Mouse (Mus musculus) CH12.LX (cell line): Measurements from ENCODE around the gene Trim9. TPM values are rescaled to one million over a fixed set of nuclear protein-coding genes. Genes with fewer than 3 reads are reported as not detected.

ENCODE experiments used
- DNase-seq: peaks from one replicate; pipeline ENCODE4 v3.0.0-alpha.2; 2013; ENCODE audit errors: extremely low read depth
- H3K27ac ChIP-seq: 2 replicates; pipeline ENCODE4 v1.5.1; 2012; ENCODE audit warnings: low read depth, mild to moderate bottlenecking, control low read depth, moderate library complexity; ENCODE audit not compliant: insufficient read depth
- H3K27me3 ChIP-seq: replicated peaks from 2 replicates; pipeline ENCODE3; 2012; ENCODE audit warnings: inconsistent platforms
- H3K36me3 ChIP-seq, 2 experiments: replicated peaks in 1 of 2; 2 replicates each; pipeline versions ENCODE3 to v1.6.1; 2012; ENCODE audit warnings: inconsistent platforms in 1 of 2, low read length in 1 of 2, mild to moderate bottlenecking in 1 of 2, mixed read lengths in 1 of 2, moderate library complexity in 1 of 2; ENCODE audit not compliant: control insufficient read depth in 1 of 2, insufficient read depth in 1 of 2
- H3K4me1 ChIP-seq, 2 experiments: 2 replicates each; pipeline ENCODE4 v1.6.1; 2012; ENCODE audit warnings: inconsistent platforms in 1 of 2, moderate library complexity in 1 of 2; ENCODE audit not compliant: insufficient read depth in 2 of 2, control insufficient read depth in 1 of 2
- H3K4me2 ChIP-seq: 2 replicates; pipeline ENCODE4 v1.6.1; 2012; ENCODE audit warnings: low read depth, mild to moderate bottlenecking, control low read depth; ENCODE audit not compliant: poor library complexity, insufficient read depth, severe bottlenecking
- H3K4me3 ChIP-seq, 3 experiments: fragments of 150-350 bp in 1 of 3; sonication (generic) in 1 of 3; replicated peaks in 1 of 3; 2 replicates each; pipeline versions ENCODE3 to v1.5.1; 2011 to 2012; ENCODE audit warnings: low read depth in 2 of 3, low read length in 2 of 3, mild to moderate bottlenecking in 2 of 3, moderate library complexity in 2 of 3, control low read depth in 1 of 3, improper control_type of control experiment in 1 of 3, inconsistent platforms in 1 of 3, mixed read lengths in 1 of 3; ENCODE audit not compliant: poor library complexity in 1 of 3
- H3K79me2 ChIP-seq: replicated peaks from 2 replicates; pipeline ENCODE4 v1.6.1; 2012; ENCODE audit warnings: mild to moderate bottlenecking, moderate library complexity; ENCODE audit not compliant: control insufficient read depth, poor library complexity, insufficient read depth, severe bottlenecking; ENCODE audit errors: extremely low read depth
- H3K9ac ChIP-seq: 2 replicates; pipeline ENCODE4 v1.6.1; 2012; ENCODE audit warnings: low read depth, mild to moderate bottlenecking, control low read depth, moderate library complexity; ENCODE audit not compliant: insufficient read depth
- H3K9me3 ChIP-seq: replicated peaks from 2 replicates; pipeline ENCODE3; 2012; ENCODE audit warnings: low read length, inconsistent platforms, mixed read lengths
- CHD1 ChIP-seq: IDR thresholded peaks from 2 replicates; pipeline ENCODE4 v1.6.1; 2012; ENCODE audit warnings: low read depth, low read length, improper control_type of control experiment, inconsistent platforms
- CHD2 ChIP-seq: IDR thresholded peaks from 2 replicates; pipeline ENCODE4 v1.6.1; 2011; ENCODE audit warnings: low read length, improper control_type of control experiment
- EP300 ChIP-seq: IDR thresholded peaks from 2 replicates; pipeline ENCODE4 v1.6.1; 2011; ENCODE audit warnings: low read length, improper control_type of control experiment
- ETS1 ChIP-seq: conservative IDR thresholded peaks from 2 replicates; pipeline ENCODE4 v1.6.1; 2012; ENCODE audit warnings: low read depth, mild to moderate bottlenecking, inconsistent platforms, low read length, improper control_type of control experiment, moderate library complexity
- IRF4 ChIP-seq: IDR thresholded peaks from 2 replicates; pipeline ENCODE4 v1.6.1; 2014; ENCODE audit warnings: low read depth, mild to moderate bottlenecking, inconsistent platforms, low read length, improper control_type of control experiment
- JUN ChIP-seq: IDR thresholded peaks from 2 replicates; pipeline ENCODE4 v1.6.1; 2011; ENCODE audit warnings: low read depth, mild to moderate bottlenecking, low read length, improper control_type of control experiment, moderate library complexity; ENCODE audit not compliant: insufficient read depth
- JUND ChIP-seq: conservative IDR thresholded peaks from 2 replicates; pipeline ENCODE4 v1.6.1; 2011; ENCODE audit warnings: low read depth, low read length, improper control_type of control experiment
- MEF2A ChIP-seq: IDR thresholded peaks from 2 replicates; pipeline ENCODE4 v1.6.1; 2014; ENCODE audit warnings: low read depth, mild to moderate bottlenecking, inconsistent platforms, low read length, improper control_type of control experiment, borderline replicate concordance
- MXI1 ChIP-seq: IDR thresholded peaks from 2 replicates; pipeline ENCODE4 v1.6.1; 2011; ENCODE audit warnings: mild to moderate bottlenecking, low read depth, low read length, improper control_type of control experiment
- MYC ChIP-seq: IDR thresholded peaks from 2 replicates; pipeline ENCODE4 v1.6.1; 2011; ENCODE audit warnings: low read depth, mild to moderate bottlenecking, improper control_type of control experiment, low read length
- NELFE ChIP-seq: IDR thresholded peaks from 2 replicates; pipeline ENCODE4 v1.6.1; 2011; ENCODE audit warnings: low read depth, low read length, improper control_type of control experiment
- NRF1 ChIP-seq: IDR thresholded peaks from 2 replicates; pipeline ENCODE4 v1.6.1; 2014; ENCODE audit warnings: low read depth, mild to moderate bottlenecking, inconsistent platforms, low read length, improper control_type of control experiment, moderate library complexity
- RCOR1 ChIP-seq: conservative IDR thresholded peaks from 2 replicates; pipeline ENCODE4 v1.6.1; 2012; ENCODE audit warnings: low read depth, mild to moderate bottlenecking, inconsistent platforms, low read length, improper control_type of control experiment
- SIN3A ChIP-seq: IDR thresholded peaks from 2 replicates; pipeline ENCODE4 v1.6.1; 2012; ENCODE audit warnings: low read length, improper control_type of control experiment, inconsistent platforms
- USF1 ChIP-seq: IDR thresholded peaks from 2 replicates; pipeline ENCODE4 v1.6.1; 2014; ENCODE audit warnings: low read depth, mild to moderate bottlenecking, inconsistent platforms, low read length, improper control_type of control experiment
- ZC3H11A ChIP-seq: IDR thresholded peaks from 2 replicates; pipeline ENCODE4 v1.6.1; 2012; ENCODE audit warnings: low read depth, mild to moderate bottlenecking, inconsistent platforms, low read length, improper control_type of control experiment
- ZNF384 ChIP-seq: IDR thresholded peaks from 2 replicates; pipeline ENCODE4 v1.6.1; 2012; ENCODE audit warnings: low read depth, low read length, improper control_type of control experiment, inconsistent platforms
- dilution Hi-C: fragments of 300-500 bp; cut with MboI; formaldehyde crosslinking; loops from 2 replicates; pipeline ENCODE4 v1.14.3; 2020; ENCODE audit warnings: low sequenced_read_pairs; ENCODE audit not compliant: extremely low pct_unique_long_range_greater_than_20kb, extremely low pct_ligation_motif_present
- in situ Hi-C: fragments of 300-500 bp; cut with MboI; formaldehyde crosslinking; loops from 3 replicates; pipeline ENCODE4 v1.14.3; 2019; ENCODE audit warnings: low sequenced_read_pairs, low pct_ligation_motif_present, low pct_unique_long_range_greater_than_20kb, mixed read lengths
- polyA plus RNA-seq: library from polyadenylated mRNA; unstranded; fragments of >175 nt; gene quantifications from 2 replicates; pipeline ENCODE4 v1.2.1, GENCODE M21; 2012; ENCODE audit warnings: low read depth; ENCODE audit not compliant: insufficient read length
- total RNA-seq, 2 experiments: library from RNA; depleted of rRNA; stranded (reverse); fragments of 300-350 nt in 1 of 2; fragments of >200 nt in 1 of 2; gene quantifications; 2 replicates each; pipeline ENCODE4 v1.2.3; 2012 to 2014

Trim9 gene
- total and polyA plus RNA-seq, 3 experiments = 0.07 TPM; not detected in 2

DNA sequence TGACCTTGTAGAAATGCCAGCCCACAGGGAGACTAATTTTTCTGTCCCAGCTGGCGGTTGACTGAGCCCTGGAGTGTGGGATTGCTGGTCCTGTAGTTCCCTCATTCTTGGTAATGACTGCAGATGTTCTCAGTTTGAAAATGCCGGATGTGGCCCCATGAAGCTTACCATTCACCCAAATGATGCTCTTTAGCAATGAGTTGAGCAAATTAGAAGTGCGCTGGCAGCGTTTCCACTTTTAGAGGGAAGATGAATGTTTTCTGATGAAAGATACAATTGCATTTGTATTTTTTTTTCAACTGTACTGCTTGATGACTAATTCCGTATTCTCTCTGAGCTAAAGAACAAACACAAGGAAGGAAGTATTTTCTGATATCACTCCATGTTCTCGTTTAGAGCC is 2.4 kb upstream of the Trim9 start:
- H3K4me3 ChIP-seq = no peak overlapping the region
- DNase-seq = no peak
- peaks cover 0 to 4% of the 10 kb centered on the region in 2 experiments; a peak in 2 of 4 replicates for H3K4me1 ChIP-seq
- no peaks in the 10 kb centered on the region for H3K79me2 ChIP-seq
- H3K27me3 ChIP-seq = peaks cover 5% of the 10 kb centered on the region
- H3K4me2 ChIP-seq = no peak overlapping the region
- H3K9ac ChIP-seq = no peak overlapping the region
- TF ChIP-seq ZNF384 (no peak), NELFE (no peak)
- no peaks in the 10 kb centered on the region for H3K36me3 ChIP-seq
- no peak overlapping the region for H3K27ac ChIP-seq
- dilution Hi-C loops = no loop called here
- peaks cover 5% of the 10 kb centered on the region for H3K9me3 ChIP-seq
- in situ Hi-C loops = no loop called here

DNA sequence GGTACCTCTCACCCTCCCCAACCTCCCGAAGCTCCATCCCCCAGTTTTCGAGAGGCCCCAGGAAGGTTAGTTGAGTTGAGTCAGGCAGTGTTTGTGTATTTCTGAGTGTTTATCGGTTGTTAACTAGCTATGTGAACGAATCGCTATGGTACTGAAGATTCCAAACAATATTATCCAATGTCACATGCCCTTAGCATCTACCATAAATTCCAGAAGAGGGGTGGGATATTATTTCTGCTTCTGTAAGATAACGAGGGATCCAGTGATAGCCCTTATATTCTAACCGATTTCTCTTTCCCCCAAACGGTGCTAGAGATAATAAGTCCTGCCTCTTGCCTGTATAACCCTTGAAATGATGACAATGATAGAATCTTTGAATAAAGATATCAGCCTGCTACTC is 612 bp upstream of the Trim9 start:
- dilution Hi-C loops (no loop called here), in situ Hi-C loops (no loop called here)
- Histone ChIP-seq H3K4me3 (peak overlapping the region in 1 of 3 experiments; percentile 60), H3K27me3 (peaks cover 5% of the 10 kb centered on the region), H3K4me1 (peaks cover 0 to 4% of the 10 kb centered on the region in 2 experiments; a peak in 2 of 4 replicates), H3K79me2 (no peaks in the 10 kb centered on the region), H3K27ac (no peak overlapping the region), H3K4me2 (peak overlapping the region; percentile 77; the same call in 1 of the 2 replicates), H3K9ac (no peak overlapping the region), H3K9me3 (peaks cover 5% of the 10 kb centered on the region), H3K36me3 (no peaks in the 10 kb centered on the region)
- no peak for DNase-seq
- TF ChIP-seq IRF4 = no peak
- TF ChIP-seq NELFE = no peak
- TF ChIP-seq USF1 = no peak
- no peak for TF ChIP-seq MXI1
- no peak for TF ChIP-seq JUN
- TF ChIP-seq NRF1 = no peak

DNA sequence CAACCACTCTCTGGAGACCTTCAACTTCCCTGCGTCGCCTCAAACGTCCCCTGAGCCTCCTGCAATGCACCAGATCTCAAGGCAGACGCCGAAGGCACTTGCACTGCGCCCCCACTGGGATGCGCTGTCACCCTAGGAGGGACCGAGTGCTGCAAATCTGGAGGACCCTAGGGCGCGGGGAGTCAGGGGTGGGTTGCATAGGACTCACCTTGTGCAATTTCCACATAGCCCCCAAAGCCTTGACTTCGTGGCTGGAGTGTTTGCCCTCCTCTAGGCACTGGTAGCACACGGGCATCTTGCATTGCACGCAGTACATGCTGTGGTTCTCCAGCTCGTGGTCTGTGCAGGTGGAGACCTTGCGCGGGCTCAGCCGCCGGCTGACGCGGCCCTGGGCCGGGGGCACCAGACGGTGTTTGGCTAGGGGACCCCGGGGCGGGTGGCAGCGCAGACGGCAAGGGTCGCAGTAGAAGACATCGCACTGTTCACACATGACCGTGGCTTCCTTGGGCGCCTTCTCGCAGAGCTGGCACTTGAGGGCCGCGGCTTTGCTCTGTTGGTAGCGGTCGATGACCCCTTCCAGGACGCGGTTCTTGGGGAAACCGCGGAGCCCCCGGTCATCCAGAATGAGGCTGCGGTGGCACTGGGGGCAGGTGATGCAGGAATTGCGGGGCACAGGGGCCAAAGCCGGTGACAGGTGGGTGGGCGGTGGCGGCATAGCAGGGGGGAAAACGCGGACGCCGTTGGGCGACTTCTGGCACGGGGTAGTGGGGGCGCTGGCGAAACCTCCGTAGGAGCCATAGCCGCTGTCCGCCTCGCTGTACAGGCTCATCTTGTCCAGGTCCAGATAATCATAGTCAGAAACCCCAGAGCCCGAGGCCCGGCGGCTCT is 1.0 kb downstream of the Trim9 start:
- Histone ChIP-seq H3K4me3 (peak overlapping the region in 1 of 3 experiments; percentile 60), H3K79me2 (no peaks in the 10 kb centered on the region), H3K27ac (no peak overlapping the region), H3K9me3 (peaks cover 5% of the 10 kb centered on the region), H3K27me3 (peaks cover 5% of the 10 kb centered on the region), H3K36me3 (no peaks in the 10 kb centered on the region), H3K4me1 (peaks cover 0 to 4% of the 10 kb centered on the region in 2 experiments; a peak in 2 of 4 replicates), H3K9ac (no peak overlapping the region), H3K4me2 (peak overlapping the region; percentile 77; the same call in 1 of the 2 replicates)
- dilution Hi-C loops = no loop called here
- no peak for TF ChIP-seq RCOR1
- no peak for TF ChIP-seq MEF2A
- TF ChIP-seq CHD2 = no peak
- no peak for TF ChIP-seq ETS1
- no peak for TF ChIP-seq SIN3A
- no peak for TF ChIP-seq CHD1
- no peak for TF ChIP-seq MYC
- TF ChIP-seq EP300 = no peak
- TF ChIP-seq JUND = no peak
- TF ChIP-seq ZC3H11A = no peak
- DNase-seq = no peak
- in situ Hi-C loops = no loop called here
